Mouse (Mus musculus) hindbrain, embryonic 11.5 days (tissue): ENCODE data around the gene St14. TPM values are rescaled to one million over a fixed set of nuclear protein-coding genes. Genes with fewer than 3 reads are reported as not detected.
"Not testable (repeated sequence)": the region's sequence is repeated elsewhere in the genome, so short reads cannot be mapped to it uniquely, and the experiment has no call there.

ENCODE experiments used
- ATAC-seq: fragments of 200-750 bp; cut with Nextera tagmentation; 2 replicates; pipeline ENCODE4 v1.8.0; 2017; ENCODE audit warnings: mild to moderate bottlenecking, moderate TSS enrichment, moderate library complexity; ENCODE audit not compliant: low FRiP score
- DNase-seq: peaks from one replicate; pipeline ENCODE4 v3.0.0-alpha.2; 2015; ENCODE audit warnings: low spot score
- H3K27ac ChIP-seq: fragments of 300-500 bp; sonication (generic); 2 replicates; pipeline ENCODE4 v1.5.1; 2014; ENCODE audit warnings: mild to moderate bottlenecking, low read depth, low read length
- H3K27me3 ChIP-seq: fragments of 300-500 bp; sonication (generic); 2 replicates; pipeline ENCODE4 v1.6.1; 2014; ENCODE audit warnings: mild to moderate bottlenecking, low read length, moderate library complexity, mixed read lengths; ENCODE audit not compliant: control insufficient read depth, insufficient read depth
- H3K36me3 ChIP-seq: fragments of 300-500 bp; sonication (generic); 2 replicates; pipeline ENCODE4 v1.6.1; 2014; ENCODE audit warnings: mild to moderate bottlenecking, low read length, moderate library complexity, mixed read lengths; ENCODE audit not compliant: control insufficient read depth, insufficient read depth
- H3K4me1 ChIP-seq: fragments of 300-500 bp; sonication (generic); replicated peaks from 2 replicates; pipeline ENCODE4 v1.6.1; 2014; ENCODE audit warnings: low read length, mixed read lengths; ENCODE audit not compliant: control insufficient read depth, insufficient read depth
- H3K4me2 ChIP-seq: fragments of 300-500 bp; sonication (generic); replicated peaks from 2 replicates; pipeline ENCODE4 v1.6.1; 2014; ENCODE audit warnings: mild to moderate bottlenecking, low read depth, low read length
- H3K4me3 ChIP-seq: fragments of 300-500 bp; sonication (generic); 2 replicates; pipeline ENCODE4 v1.5.1; 2014; ENCODE audit warnings: low read depth, low read length
- H3K9ac ChIP-seq: fragments of 300-500 bp; sonication (generic); 2 replicates; pipeline ENCODE4 v1.6.1; 2014; ENCODE audit warnings: low read depth, low read length
- H3K9me3 ChIP-seq: fragments of 300-500 bp; sonication (generic); 2 replicates; pipeline ENCODE4 v1.6.1; 2016; ENCODE audit warnings: low read length; ENCODE audit not compliant: control insufficient read depth
- WGBS: fragments of 180-500 bp; shearing (Covaris S2); extraction: QIAGEN DNeasy Blood & Tissue Kit; methylation state at CpG from one replicate; pipeline ENCODE4 v1.1.7; 2014; 5-methylcytosine and 5-hydroxymethylcytosine counted together
- polyA plus RNA-seq: library from polyadenylated mRNA; unstranded; fragments of >200 nt; fragmentation: Nextera tagmentation; extraction: Ambion mirVana; gene quantifications from 2 replicates; pipeline ENCODE4 v1.2.1, GENCODE M21; 2014

St14 gene
- polyA plus RNA-seq, 1 experiment from 2014 or later = 3.2 TPM

- ATAC-seq (no peak), DNase-seq (no peak)
- H3K36me3 ChIP-seq = no peaks in the 10 kb centered on the region
- H3K9me3 ChIP-seq = no peaks in the 10 kb centered on the region
- H3K4me1 ChIP-seq = no peaks in the 10 kb centered on the region
- H3K27ac ChIP-seq = no peak overlapping the region
- WGBS = 94% methylated on average over 2 of the region's 2 CpGs
- no peaks in the 10 kb centered on the region for H3K27me3 ChIP-seq
- no peak overlapping the region for H3K4me3 ChIP-seq
- no peak overlapping the region for H3K4me2 ChIP-seq
- H3K9ac ChIP-seq = no peak overlapping the region
Measured at GRCm38 (mm10) chr9:31058723-31059122, 72.9 kb downstream of the St14 start.

DNA sequence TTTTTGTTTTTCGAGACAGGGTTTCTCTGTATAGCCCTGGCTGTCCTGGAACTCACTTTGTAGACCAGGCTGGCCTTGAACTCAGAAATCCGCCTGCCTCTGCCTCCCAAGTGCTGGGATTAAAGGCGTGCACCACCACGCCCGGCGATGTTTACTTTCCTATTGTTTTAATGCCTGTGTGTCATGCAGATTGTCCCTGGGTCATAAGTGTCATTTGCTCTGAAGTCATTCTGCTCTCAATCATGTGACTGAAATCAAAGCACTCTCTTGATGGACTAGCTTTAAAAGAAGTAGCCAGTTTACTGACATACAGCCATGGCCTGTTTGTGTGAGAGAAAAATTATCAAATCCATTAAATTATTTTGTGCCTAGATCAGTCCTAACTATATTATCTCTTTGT, 80.1 kb downstream of the St14 start:
- not testable (repeated sequence) for H3K36me3 ChIP-seq, ATAC-seq, H3K27ac ChIP-seq, H3K4me2 ChIP-seq, H3K4me1 ChIP-seq, H3K9me3 ChIP-seq, H3K9ac ChIP-seq, H3K4me3 ChIP-seq, H3K27me3 ChIP-seq, DNase-seq
- 96% methylated on average over 6 of the region's 6 CpGs for WGBS

DNA sequence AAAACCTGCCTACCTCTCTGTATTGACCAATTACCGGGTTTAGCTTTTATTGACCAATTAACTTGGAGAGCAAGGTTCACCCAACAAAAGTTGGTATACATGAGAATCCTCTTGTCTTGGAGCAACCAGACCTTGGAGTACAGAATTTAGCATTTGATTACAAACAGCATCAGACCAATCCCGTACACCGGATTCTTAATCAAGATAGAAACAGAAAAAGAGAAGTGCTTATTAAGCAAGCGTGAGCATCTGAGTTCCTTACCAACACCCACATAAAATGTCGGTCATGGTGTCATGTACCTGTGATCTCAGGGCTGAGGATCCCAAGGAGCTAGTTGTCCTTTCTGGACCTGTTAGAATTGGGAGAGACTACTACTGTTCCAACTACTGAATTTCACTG, 81.4 kb downstream of the St14 start:
- ATAC-seq (no peak), DNase-seq (no peak)
- H3K9ac ChIP-seq = no peak overlapping the region
- no peaks in the 10 kb centered on the region for H3K27me3 ChIP-seq
- H3K9me3 ChIP-seq = no peaks in the 10 kb centered on the region
- 96% methylated on average over 5 of the region's 5 CpGs for WGBS
- no peaks in the 10 kb centered on the region for H3K36me3 ChIP-seq
- H3K4me3 ChIP-seq = no peak overlapping the region
- H3K4me1 ChIP-seq = no peaks in the 10 kb centered on the region
- no peak overlapping the region for H3K27ac ChIP-seq
- H3K4me2 ChIP-seq = no peak overlapping the region

Other genes with a start within 250 kb of the St14 start
- gene Adamts15, start 209.4 kb downstream of the St14 start, polyA plus RNA-seq = 3.4 and 3.9 TPM in 2 replicates
- gene Adamts8, start 189.3 kb downstream of the St14 start, polyA plus RNA-seq = 1.4 and 1.5 TPM in 2 replicates
- 5.4 and 9.2 TPM in 2 replicates for gene Zbtb44, start 101.2 kb downstream of the St14 start, polyA plus RNA-seq
- gene Aplp2, start 80.0 kb upstream of the St14 start, polyA plus RNA-seq = 240 and 278 TPM in 2 replicates
- gene Prdm10, start 148.7 kb upstream of the St14 start, polyA plus RNA-seq = 6.9 and 7.5 TPM in 2 replicates